Mouse (Mus musculus): ENCODE measurements at regions not wholly inside any gene's neighbourhood (a gene's known extent, or its start where the extent isn't known, plus 50 kb on each side); places are given as distances from the start of the nearest gene placed in this dataset.

DNA sequence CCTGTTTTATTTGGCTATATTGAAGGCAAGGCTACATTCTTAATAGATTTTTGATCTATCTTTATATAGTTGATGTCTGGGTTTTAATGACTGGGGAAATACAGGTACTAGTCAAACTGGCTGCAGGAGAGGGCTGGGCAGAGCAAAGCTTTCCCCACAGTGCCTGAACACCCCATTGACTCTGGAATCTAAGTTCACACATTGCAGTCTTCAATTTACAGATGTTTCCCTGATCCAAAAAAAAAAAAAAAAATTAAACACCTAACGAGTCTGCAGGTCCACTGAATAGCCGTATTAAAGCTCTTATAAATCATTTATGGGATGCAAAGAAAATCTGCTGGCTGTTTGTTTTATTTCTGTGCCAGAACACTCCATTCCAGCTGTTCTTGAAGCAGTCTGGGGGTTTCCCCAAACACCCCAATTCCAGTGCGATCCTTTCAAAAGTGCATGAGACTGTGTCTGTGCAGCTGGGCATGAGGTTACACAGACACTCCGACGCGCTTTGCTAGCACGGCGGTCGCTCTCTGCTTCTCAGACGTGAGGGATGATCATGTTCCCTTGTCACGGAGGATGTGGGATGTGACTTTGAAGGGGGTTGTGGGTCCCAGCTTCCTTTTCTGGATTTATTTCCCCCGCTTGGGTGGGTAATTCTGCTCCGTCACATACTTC, 173.3 kb upstream of the Tut7 start:
- Histone ChIP-seq H3K4me3 (ENCODE audit: insufficient read depth, low read length) (no peak overlapping the region), H3K27ac (ENCODE audit: insufficient read depth, low read length) (no peak overlapping the region), H3K4me1 (ENCODE audit: control insufficient read depth, insufficient read depth, low read length) (no peaks in the 10 kb centered on the region)
- TF ChIP-seq POLR2A (IDR thresholded peaks at IDR 0.05; ENCODE audit: low read depth, low read length) (no peak), CTCF (IDR thresholded peaks at IDR 0.05; ENCODE audit: borderline replicate concordance, insufficient read depth, low read length) (no peak)

DNA sequence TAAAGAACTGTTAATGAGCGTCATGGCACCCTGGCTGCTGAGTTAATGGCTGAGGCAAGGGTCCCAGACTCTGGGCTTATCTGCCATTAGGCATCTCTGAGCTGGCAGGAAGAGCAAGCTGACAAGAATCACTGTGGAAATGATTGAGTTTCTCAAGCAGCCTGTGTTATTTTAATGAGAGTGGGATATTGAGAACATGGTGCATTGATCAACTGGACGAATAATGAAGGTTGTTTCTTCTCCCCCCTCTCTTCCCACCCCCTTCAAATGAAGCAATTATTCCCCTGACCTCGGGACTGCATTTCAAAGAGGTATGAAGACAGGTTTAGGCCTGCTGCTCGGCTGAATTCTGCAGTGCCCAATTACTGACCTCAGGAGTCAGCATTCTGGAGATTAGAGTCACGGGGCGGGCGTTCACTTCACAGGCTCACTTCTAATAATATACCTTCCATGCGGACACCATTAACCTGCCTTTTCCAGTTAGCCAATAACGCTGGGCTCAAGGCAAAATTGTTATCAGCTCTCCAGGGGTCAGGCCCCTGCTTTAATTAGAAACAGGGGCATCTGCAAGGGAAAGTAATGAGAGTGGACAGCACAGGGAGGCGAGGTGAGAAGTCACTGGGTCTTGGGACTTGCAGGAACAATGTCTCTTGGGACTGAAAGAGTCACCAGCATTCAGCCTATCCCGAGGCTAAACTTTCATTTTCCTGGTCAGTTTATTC, 170.0 kb upstream of the Tut7 start:
- Histone ChIP-seq H3K27ac (ENCODE audit: insufficient read depth, low read length) (no peak overlapping the region), H3K4me3 (ENCODE audit: insufficient read depth, low read length) (no peak overlapping the region), H3K4me1 (ENCODE audit: control insufficient read depth, insufficient read depth, low read length) (no peaks in the 10 kb centered on the region)
- TF ChIP-seq POLR2A (IDR thresholded peaks at IDR 0.05; ENCODE audit: low read depth, low read length) = no peak
- no peak for TF ChIP-seq CTCF (IDR thresholded peaks at IDR 0.05; ENCODE audit: borderline replicate concordance, insufficient read depth, low read length)

DNA sequence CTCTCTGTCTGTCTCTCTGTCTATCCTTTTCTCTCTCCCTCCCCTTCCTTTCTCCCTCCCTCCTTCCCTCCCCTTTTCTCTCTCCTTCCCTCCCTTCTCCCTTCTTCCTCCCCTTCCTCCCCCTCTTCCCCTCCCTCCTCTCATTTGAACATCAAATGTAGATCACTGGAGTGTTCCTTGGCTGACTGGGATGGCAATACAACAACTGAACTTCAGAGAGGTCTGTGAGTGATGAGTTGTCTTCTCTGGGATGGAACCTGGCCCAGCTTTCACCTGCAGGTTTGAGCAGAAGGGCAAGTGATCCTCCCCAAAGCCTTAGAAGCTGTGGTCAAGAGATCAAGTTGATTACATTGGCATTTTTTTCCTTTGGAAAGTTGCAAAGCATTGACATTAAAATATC, 169.4 kb upstream of the Tut7 start:
- Histone ChIP-seq H3K4me3 (ENCODE audit: insufficient read depth, low read length) (no peak overlapping the region), H3K4me1 (ENCODE audit: control insufficient read depth, insufficient read depth, low read length) (no peaks in the 10 kb centered on the region), H3K27ac (ENCODE audit: insufficient read depth, low read length) (no peak overlapping the region)
- TF ChIP-seq POLR2A (IDR thresholded peaks at IDR 0.05; ENCODE audit: low read depth, low read length) = no peak
- no peak for TF ChIP-seq CTCF (IDR thresholded peaks at IDR 0.05; ENCODE audit: borderline replicate concordance, insufficient read depth, low read length)

DNA sequence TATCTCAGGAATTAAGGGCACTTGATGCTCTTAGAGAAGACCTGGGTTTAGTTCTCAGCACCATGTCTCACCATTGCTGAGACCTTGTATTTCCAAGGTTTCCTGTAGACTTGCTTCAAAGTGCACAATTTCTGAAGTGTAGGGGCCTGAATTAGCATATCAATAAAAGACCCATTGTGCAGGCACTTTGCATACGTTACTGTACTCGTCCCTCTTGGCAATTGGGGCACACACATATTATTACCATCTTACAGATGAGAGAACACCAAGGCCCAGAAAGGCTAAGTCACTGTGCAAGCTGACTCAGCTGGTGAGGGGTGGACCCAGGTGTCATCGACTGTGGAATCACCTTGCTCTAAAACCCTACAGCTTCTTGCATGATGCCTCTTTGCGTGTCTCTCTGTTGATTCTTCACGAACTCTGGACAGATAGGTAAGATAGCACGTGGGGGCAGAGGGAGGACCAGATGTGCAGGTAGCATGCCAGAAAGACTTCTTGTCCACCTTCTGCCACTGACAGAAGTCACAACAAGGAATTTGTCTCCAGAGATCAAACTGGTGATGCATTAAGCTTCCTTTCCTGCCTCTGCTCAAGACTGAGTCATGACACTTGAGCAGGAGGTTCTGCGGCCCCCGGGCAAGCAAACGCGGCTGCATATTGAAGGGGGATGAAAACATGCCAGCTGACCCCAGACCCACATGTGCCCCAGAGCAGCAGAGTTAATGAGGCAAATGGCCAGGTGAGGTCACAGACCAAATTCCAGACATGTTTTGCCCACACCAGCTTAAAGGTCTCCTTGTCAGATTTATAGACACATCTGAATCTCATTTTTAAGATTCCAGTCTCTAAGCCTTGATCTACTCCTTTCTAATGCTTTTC, 167.7 kb upstream of the Tut7 start:
- H3K4me3 ChIP-seq (ENCODE audit: insufficient read depth, low read length) = no peak overlapping the region
- H3K27ac ChIP-seq (ENCODE audit: insufficient read depth, low read length) = no peak overlapping the region

DNA sequence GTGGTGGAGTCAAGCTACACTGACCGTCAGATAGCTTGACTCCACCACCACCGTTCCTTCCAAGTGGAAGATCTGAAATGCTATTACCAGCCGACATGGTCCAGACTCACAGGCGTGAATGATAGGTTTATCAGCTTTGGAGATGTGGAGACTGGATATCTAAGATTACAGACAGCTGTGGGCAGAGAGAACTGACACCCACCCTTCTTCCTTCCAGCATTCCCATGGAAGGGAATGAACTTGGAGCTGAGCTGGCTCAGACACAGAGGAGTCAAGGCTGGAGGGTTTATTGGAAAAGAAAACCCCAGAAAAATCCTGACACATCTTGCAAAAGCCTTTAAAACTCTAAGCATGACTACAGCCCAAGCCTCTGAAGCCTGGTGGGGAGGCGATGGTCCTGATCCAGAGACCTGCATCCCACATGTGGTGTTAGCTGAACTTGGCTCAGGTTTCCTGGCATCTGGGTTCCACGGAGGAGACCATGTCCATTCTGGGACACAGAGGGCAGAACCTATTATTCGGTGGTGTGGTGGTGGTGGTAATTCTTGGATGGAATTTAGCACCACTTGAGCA, 165.5 kb upstream of the Tut7 start:
- H3K27ac ChIP-seq (ENCODE audit: insufficient read depth, low read length) = no peak overlapping the region
- TF ChIP-seq POLR2A (IDR thresholded peaks at IDR 0.05; ENCODE audit: low read depth, low read length) (no peak), CTCF (IDR thresholded peaks at IDR 0.05; ENCODE audit: borderline replicate concordance, insufficient read depth, low read length) (no peak)
- H3K4me1 ChIP-seq (ENCODE audit: control insufficient read depth, insufficient read depth, low read length) = no peaks in the 10 kb centered on the region
- H3K4me3 ChIP-seq (ENCODE audit: insufficient read depth, low read length) = no peak overlapping the region

More for the DNA sequence above, 167.7 kb upstream of the Tut7 start:
- TF ChIP-seq POLR2A (IDR thresholded peaks at IDR 0.05; ENCODE audit: low read depth, low read length) (no peak), CTCF (IDR thresholded peaks at IDR 0.05; ENCODE audit: borderline replicate concordance, insufficient read depth, low read length) (no peak)
- H3K4me1 ChIP-seq (ENCODE audit: control insufficient read depth, insufficient read depth, low read length) = no peaks in the 10 kb centered on the region

DNA sequence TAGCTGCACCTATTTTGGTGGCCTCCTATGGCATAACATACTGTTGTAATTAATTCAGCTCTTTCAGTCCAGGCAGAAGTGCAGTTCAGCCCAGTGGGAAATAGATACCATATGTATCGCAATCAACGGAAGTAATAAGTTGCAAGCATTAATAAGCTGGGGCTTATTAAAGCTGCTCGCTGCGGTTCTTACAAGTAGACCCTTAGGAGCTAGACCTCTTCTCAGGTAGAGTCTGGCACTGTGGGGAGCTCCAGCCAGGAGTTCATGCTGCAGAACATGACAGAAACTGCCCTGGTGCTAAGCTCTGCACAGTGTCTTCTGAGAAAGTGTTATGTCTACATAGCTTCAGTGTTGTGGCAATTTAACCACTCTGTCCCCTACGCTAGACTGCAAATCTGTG, 153.5 kb upstream of the Tut7 start:
- no peaks in the 10 kb centered on the region for H3K4me1 ChIP-seq (ENCODE audit: control insufficient read depth, insufficient read depth, low read length)
- no peak overlapping the region for H3K4me3 ChIP-seq (ENCODE audit: insufficient read depth, low read length)
- no peak overlapping the region for H3K27ac ChIP-seq (ENCODE audit: insufficient read depth, low read length)
- no peak for TF ChIP-seq POLR2A (IDR thresholded peaks at IDR 0.05; ENCODE audit: low read depth, low read length)
- TF ChIP-seq CTCF (IDR thresholded peaks at IDR 0.05; ENCODE audit: borderline replicate concordance, insufficient read depth, low read length) = no peak

DNA sequence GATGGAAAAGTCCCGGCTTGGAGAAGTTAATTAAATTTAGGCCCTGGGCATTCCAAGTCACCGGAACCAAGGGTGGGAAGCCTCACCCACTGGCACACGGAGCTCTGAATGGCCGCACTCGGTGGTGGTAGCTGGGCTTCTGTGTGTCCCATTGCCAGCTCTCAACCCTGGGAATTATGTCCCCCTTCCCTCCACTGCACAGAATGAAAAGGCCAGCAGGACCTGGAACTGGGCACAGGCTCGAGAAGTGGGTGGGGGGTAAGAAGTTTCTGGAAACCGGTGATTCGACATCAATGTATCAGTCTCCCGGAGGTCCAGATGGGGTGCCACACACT, 149.1 kb upstream of the Tut7 start:
- no peak for TF ChIP-seq POLR2A (IDR thresholded peaks at IDR 0.05; ENCODE audit: low read depth, low read length)
- Histone ChIP-seq H3K4me1 (ENCODE audit: control insufficient read depth, insufficient read depth, low read length) (no peaks in the 10 kb centered on the region), H3K4me3 (ENCODE audit: insufficient read depth, low read length) (no peak overlapping the region), H3K27ac (ENCODE audit: insufficient read depth, low read length) (no peak overlapping the region)

DNA sequence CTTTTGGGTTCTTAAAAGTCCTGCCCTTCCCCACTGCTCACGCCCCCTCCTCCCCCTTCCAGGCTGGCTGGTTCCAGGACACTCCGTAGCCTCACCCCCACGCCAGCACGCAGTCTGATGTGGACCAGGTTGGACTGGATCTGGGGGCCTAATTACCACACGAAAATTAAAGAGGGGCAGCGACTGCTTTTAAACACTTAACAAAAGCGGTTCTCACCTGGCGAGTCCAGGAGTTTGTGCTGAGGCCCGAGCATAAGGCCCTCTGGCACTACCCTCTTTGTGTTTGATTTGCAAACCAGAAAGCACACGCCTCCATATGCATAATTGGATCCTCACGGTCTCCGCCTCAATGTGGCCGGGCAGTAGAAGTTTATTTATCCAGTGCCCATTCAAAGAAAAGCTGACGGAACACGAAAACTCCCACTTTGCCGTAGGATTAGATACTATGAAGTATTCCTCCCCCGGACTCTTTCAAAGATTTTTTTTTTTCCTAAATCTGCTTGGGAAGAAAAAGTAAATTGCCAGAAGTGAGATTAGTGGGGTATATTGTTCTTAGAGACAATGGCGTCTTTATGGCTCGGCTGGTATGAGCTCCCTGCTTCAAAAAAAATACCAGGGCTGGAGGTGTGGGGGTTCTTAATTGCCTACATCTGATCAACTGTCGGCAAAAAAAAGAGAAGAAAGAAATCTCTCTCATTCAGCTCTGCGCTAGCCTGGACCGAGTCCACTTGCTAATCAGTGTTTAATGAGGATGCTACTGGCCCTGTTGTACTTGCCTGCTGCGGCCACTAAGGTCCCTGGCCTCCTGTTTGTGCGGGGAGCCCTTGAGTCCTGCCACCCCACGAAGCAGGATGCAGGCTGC, 148.5 kb upstream of the Tut7 start:
- TF ChIP-seq CTCF (IDR thresholded peaks at IDR 0.05; ENCODE audit: borderline replicate concordance, insufficient read depth, low read length) = no peak
- TF ChIP-seq POLR2A (IDR thresholded peaks at IDR 0.05; ENCODE audit: low read depth, low read length) = no peak

DNA sequence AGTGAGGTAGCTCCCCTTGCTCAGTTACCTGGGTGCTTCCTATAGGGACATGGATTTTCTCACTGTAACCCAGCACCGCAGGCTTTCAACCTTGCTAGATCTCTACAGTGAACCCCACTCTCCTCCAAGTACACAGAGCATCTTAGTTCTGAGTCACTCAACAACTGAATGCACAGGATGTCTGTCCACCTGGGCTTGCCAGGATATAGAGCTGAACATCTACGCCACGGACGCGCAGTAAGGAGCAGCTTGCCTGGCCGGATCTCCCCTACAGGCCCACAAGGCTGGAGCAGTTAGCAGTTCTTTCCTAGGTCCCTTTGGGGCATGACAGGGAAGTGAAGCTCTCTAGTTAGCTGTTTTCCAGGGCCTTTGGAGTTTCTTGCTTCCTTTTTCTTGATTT, 147.5 kb upstream of the Tut7 start:
- H3K4me1 ChIP-seq (ENCODE audit: control insufficient read depth, insufficient read depth, low read length) = no peaks in the 10 kb centered on the region
- TF ChIP-seq CTCF (IDR thresholded peaks at IDR 0.05; ENCODE audit: borderline replicate concordance, insufficient read depth, low read length) (no peak), POLR2A (IDR thresholded peaks at IDR 0.05; ENCODE audit: low read depth, low read length) (no peak)
- no peak overlapping the region for H3K27ac ChIP-seq (ENCODE audit: insufficient read depth, low read length)
- no peak overlapping the region for H3K4me3 ChIP-seq (ENCODE audit: insufficient read depth, low read length)

More for the DNA sequence above, 148.5 kb upstream of the Tut7 start:
- Histone ChIP-seq H3K27ac (ENCODE audit: insufficient read depth, low read length) (no peak overlapping the region), H3K4me1 (ENCODE audit: control insufficient read depth, insufficient read depth, low read length) (no peaks in the 10 kb centered on the region), H3K4me3 (ENCODE audit: insufficient read depth, low read length) (no peak overlapping the region)
